Comparison of ENCODE assay signal across 11 mouse cellular contexts in the genomic region with DNA sequence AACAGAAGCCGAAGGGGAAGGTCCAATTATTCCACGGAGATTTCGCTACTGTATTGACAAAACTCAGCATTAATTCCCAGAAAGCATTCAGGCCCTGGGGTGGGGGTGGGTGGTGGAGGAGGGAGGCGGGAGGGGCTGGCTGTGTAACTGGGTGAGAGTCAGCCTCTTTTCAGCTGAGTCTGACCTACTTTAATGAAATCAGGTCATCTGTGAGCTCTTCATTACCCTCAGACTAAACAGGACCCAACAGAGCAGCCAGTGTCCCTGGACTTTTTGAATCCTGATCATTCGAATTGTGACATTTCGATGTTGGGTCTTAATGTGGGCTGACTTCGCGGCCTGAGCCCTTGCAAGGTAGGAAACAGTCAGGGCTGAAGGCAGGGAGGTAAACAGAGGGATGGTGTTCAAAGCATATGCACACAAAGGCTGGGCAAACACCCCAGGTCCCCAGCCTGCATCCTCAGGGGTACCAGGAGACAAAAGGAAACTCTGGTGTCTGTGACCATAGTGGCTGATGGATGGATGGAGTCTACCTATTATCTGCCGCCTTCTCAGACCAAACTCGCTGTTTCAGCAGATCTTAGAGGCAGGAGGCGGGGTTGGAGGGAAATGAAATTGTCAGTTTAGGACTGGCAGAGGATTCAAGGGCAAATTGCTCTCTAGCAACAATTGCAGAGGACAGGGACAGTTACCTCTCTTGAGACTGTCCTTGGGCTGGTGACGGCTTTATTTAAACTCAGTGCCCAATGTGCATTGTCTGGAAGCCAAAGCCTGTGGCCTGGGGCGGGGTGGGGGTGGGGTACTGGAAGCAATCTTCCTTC.
DNase-seq lines count a peak whose midpoint lies in the region; ATAC-seq lines count a peak whose summit lies in the region.
"Had no signal": no experiment of that assay in that cellular context is flagged by ENCODE, and none has a peak within 500 bp of the region (broad histone marks: within the 10 kb centered on the region; RNA-seq: fewer than 3 reads in every experiment).

No protein-coding gene starts in this region.

- no peak overlapping the region for H3K4me2 ChIP-seq in hindbrain, embryonic 14.5 days (replicated peaks)
- H3K4me2 ChIP-seq in midbrain, embryonic 16.5 days (ENCODE audit: low read length) = peak overlapping the region; percentile 9; the same call in 1 of the 2 replicates
- H3K4me2 ChIP-seq: heart, embryonic 11.5 days; lung, embryonic 14.5 days had no signal

- no peaks in the 10 kb centered on the region for H3K36me3 ChIP-seq in hindbrain, embryonic 14.5 days (replicated peaks; ENCODE audit: control insufficient read depth, insufficient read depth)
- H3K36me3 ChIP-seq in midbrain, embryonic 16.5 days (ENCODE audit: control insufficient read depth, insufficient read depth, low read length) = no peaks in the 10 kb centered on the region

- no peaks in the 10 kb centered on the region for H3K9me3 ChIP-seq in hindbrain, embryonic 14.5 days (ENCODE audit: control insufficient read depth, low read length)
- no peaks in the 10 kb centered on the region for H3K9me3 ChIP-seq in midbrain, embryonic 16.5 days (replicated peaks; ENCODE audit: control insufficient read depth, low read length, poor library complexity, severe bottlenecking)

- H3K4me1 ChIP-seq in hindbrain, embryonic 14.5 days (replicated peaks; ENCODE audit: control insufficient read depth, insufficient read depth, low read length) = peaks cover 14% of the 10 kb centered on the region
- peaks cover 12% of the 10 kb centered on the region for H3K4me1 ChIP-seq in midbrain, embryonic 16.5 days (ENCODE audit: control insufficient read depth, insufficient read depth, low read length)

- no peaks in the 10 kb centered on the region for H3K27me3 ChIP-seq in hindbrain, embryonic 14.5 days (ENCODE audit: control insufficient read depth, insufficient read depth, low read length)
- no peaks in the 10 kb centered on the region for H3K27me3 ChIP-seq in midbrain, embryonic 16.5 days (ENCODE audit: control insufficient read depth, insufficient read depth, low read depth, low read length)

- peak; percentile 74 for DNase-seq in ZHBTc4 (ENCODE audit: low read depth, low spot score)
- DNase-seq in embryo, embryonic 11 days = peak; percentile 22
- DNase-seq in hindbrain, embryonic 14.5 days (ENCODE audit: low spot score) = peak; percentile 27
- DNase-seq in thymus, postnatal 0 days (ENCODE audit: low spot score) = no peak
- DNase-seq in heart, postnatal 25 days (ENCODE audit: low spot score) = no peak
- DNase-seq in left cerebral cortex, adult 18-20 months (ENCODE audit: low spot score in 2 of 2) = no peak
- DNase-seq: right cerebral cortex, postnatal 4 days; thymus, postnatal 25 days had no signal

- ATAC-seq in hindbrain, embryonic 14.5 days (ENCODE audit: low FRiP score) = peak; percentile 68
- ATAC-seq in midbrain, embryonic 16.5 days = peak; percentile 75

- intact Hi-C loops in heart, postnatal 25 days (cut with DNase I) = loop anchor here (10.0 kb wide), 1 partner anchor 323 kb away; no protein-coding TSS in a partner anchor

- no peak overlapping the region for H3K4me3 ChIP-seq in hindbrain, embryonic 14.5 days (replicated peaks; ENCODE audit: low read length)
- H3K4me3 ChIP-seq in midbrain, embryonic 16.5 days (ENCODE audit: low read depth, low read length) = no peak overlapping the region

- 31% methylated on average over 13 of the region's 13 CpGs for WGBS in hindbrain, embryonic 14.5 days
- 31% methylated on average over 13 of the region's 13 CpGs for WGBS in midbrain, embryonic 16.5 days

- peak overlapping the region; percentile 43 for H3K27ac ChIP-seq in hindbrain, embryonic 14.5 days
- peak overlapping the region; percentile 67 for H3K27ac ChIP-seq in midbrain, embryonic 16.5 days (ENCODE audit: low read length)

- no peak overlapping the region for H3K9ac ChIP-seq in hindbrain, embryonic 14.5 days
- 0 out of 2 replicates have a peak overlapping the region, but pooled peaks have one; percentile 20 for H3K9ac ChIP-seq in midbrain, embryonic 16.5 days (ENCODE audit: low read depth, low read length)
- H3K9ac ChIP-seq: lung, embryonic 14.5 days had no signal

Comparison
In these comparisons a context has a peak if more than half of its experiments do, and no peak if none do; other contexts are left out.
1. DNase-seq: peak in ZHBTc4 (single experiment), embryo, embryonic 11 days (single experiment) and hindbrain, embryonic 14.5 days (single experiment); none in thymus, postnatal 0 days (single experiment), heart, postnatal 25 days (single experiment) and left cerebral cortex, adult 18-20 months (0 of 2).